In the genomic region with DNA sequence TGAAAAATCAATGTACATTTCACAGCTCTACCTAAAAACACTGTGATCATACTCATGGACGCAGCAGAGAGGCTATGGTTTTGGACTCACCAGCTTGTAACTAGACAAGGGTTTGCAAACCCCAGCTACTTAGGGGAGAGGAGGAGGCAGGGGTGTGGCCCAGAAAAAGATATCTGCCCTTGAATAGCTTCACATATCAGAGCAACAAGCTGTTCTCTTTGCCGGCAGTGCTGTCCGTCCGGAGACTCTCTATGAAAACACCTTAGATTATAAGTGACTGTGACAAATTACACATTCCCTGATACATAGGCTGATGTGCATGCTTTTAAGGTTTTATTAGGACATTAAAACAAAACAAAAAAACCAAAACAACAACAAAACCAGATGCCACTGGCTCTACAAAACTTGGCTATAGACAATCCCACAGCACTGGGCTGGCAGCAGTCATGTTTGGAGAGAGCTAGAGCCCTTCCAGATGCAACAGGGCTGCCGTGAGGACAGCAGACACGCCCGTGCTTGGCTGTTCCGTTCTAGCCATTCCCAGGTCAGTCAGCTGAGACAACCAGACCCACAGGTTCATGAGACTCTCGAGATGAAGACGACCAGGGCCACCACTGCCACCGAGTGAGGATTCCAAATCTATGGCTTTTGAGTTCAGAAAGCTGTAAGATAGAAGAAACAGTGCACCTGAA, we compare ENCODE assay signal across 10 mouse cellular contexts. TPM values are rescaled to one million over a fixed set of nuclear protein-coding genes. Genes with fewer than 3 reads are reported as not detected.
DNase-seq lines count a peak whose midpoint lies in the region; ATAC-seq and TF ChIP-seq lines count a peak whose summit lies in the region.
"Had no signal": no experiment of that assay in that cellular context is flagged by ENCODE, and none has a peak within 500 bp of the region (broad histone marks: within the 10 kb centered on the region; RNA-seq: fewer than 3 reads in every experiment).

No protein-coding gene starts in this region.

- H3K36me3 ChIP-seq in heart, embryonic 13.5 days: no peaks in the 10 kb centered on the region
- H3K36me3 ChIP-seq in liver, embryonic 13.5 days: peaks cover 58% of the 10 kb centered on the region
- H3K36me3 ChIP-seq: forebrain, embryonic 15.5 days; intestine, embryonic 15.5 days had no signal

- H3K4me2 ChIP-seq in heart, embryonic 13.5 days: peak overlapping the region; percentile 36
- peak overlapping the region; percentile 61 for H3K4me2 ChIP-seq in liver, embryonic 13.5 days
- H3K4me2 ChIP-seq: forebrain, embryonic 15.5 days; intestine, embryonic 15.5 days had no signal

- intact Hi-C loops in gastrocnemius, adult 2 months (cut with DNase I): no loop called here

- no peak for ATAC-seq in heart, embryonic 13.5 days (ENCODE audit: extremely low read depth, insufficient number of reproducible peaks, low FRiP score, low TSS enrichment)
- peak; percentile 71 for ATAC-seq in liver, embryonic 13.5 days (ENCODE audit: low read depth)
- ATAC-seq: forebrain, embryonic 15.5 days; intestine, embryonic 15.5 days had no signal

- peaks cover 91% of the 10 kb centered on the region for H3K4me1 ChIP-seq in heart, embryonic 13.5 days
- H3K4me1 ChIP-seq in liver, embryonic 13.5 days (replicated peaks): peaks cover 100% of the 10 kb centered on the region

- H3K27ac ChIP-seq in gastrocnemius, adult 2 months: peak overlapping the region; percentile 91
- peak overlapping the region; percentile 62 for H3K27ac ChIP-seq in heart, embryonic 13.5 days (replicated peaks)
- peak overlapping the region; percentile 99 for H3K27ac ChIP-seq in liver, embryonic 13.5 days
- H3K27ac ChIP-seq: forebrain, embryonic 15.5 days; intestine, embryonic 15.5 days had no signal

- no peaks in the 10 kb centered on the region for H3K9me3 ChIP-seq in heart, embryonic 13.5 days
- no peaks in the 10 kb centered on the region for H3K9me3 ChIP-seq in liver, embryonic 13.5 days (replicated peaks)
- H3K9me3 ChIP-seq: forebrain, embryonic 15.5 days; intestine, embryonic 15.5 days had no signal

- no peak for TF ChIP-seq CTCF in gastrocnemius, adult 2 months (IDR thresholded peaks at IDR 0.05)

- peak; percentile 65 for DNase-seq in gastrocnemius, adult 2 months
- DNase-seq in gastrocnemius, postnatal 4 days (ENCODE audit: low spot score in 2 of 2): no peak
- DNase-seq in adipocyte (ENCODE audit: low spot score): peak; percentile 39
- DNase-seq in liver, embryonic 13.5 days: peak; percentile 74
- DNase-seq in layer of hippocampus, adult 11-12 months (ENCODE audit: low spot score): no peak
- no peak for DNase-seq in thymus, postnatal 36 days
- no peak for DNase-seq in Muller cell, postnatal 12 days (ENCODE audit: inconsistent ontology term)

- no peaks in the 10 kb centered on the region for H3K27me3 ChIP-seq in heart, embryonic 13.5 days (replicated peaks)
- H3K27me3 ChIP-seq in liver, embryonic 13.5 days: no peaks in the 10 kb centered on the region
- H3K27me3 ChIP-seq: forebrain, embryonic 15.5 days; intestine, embryonic 15.5 days had no signal

- 23% methylated on average over 11 of the region's 11 CpGs for WGBS in heart, embryonic 13.5 days
- WGBS in liver, embryonic 13.5 days (ENCODE audit: insufficient replicate concordance): 20% methylated on average over 11 of the region's 11 CpGs

- H3K9ac ChIP-seq in heart, embryonic 13.5 days: peak overlapping the region; percentile 38
- peak overlapping the region; percentile 76 for H3K9ac ChIP-seq in liver, embryonic 13.5 days
- H3K9ac ChIP-seq: forebrain, embryonic 15.5 days; intestine, embryonic 15.5 days had no signal

- peak overlapping the region; percentile 23 for H3K4me3 ChIP-seq in gastrocnemius, adult 2 months
- H3K4me3 ChIP-seq in heart, embryonic 13.5 days: peak overlapping the region; percentile 6; the same call in 1 of the 2 replicates
- peak overlapping the region; percentile 39 for H3K4me3 ChIP-seq in liver, embryonic 13.5 days (replicated peaks)
- H3K4me3 ChIP-seq: forebrain, embryonic 15.5 days; intestine, embryonic 15.5 days had no signal

RNA-seq across cellular contexts. Expression of a gene that starts 29.3 kb away (rescaled TPM):
- total RNA-seq in gastrocnemius, adult 2 months (2021): 10 to 100 TPM; 25.7 to 40.5 TPM
- total RNA-seq in gastrocnemius, postnatal 4 days (2021): 10 to 100 TPM; 43.8 to 46.4 TPM
- polyA plus RNA-seq in heart, embryonic 13.5 days (2015; fragmentation: Nextera tagmentation; extraction: Ambion mirVana): 4.4 and 4.8 TPM in 2 replicates
- 14.5 and 15.2 TPM in 2 replicates for polyA plus RNA-seq in liver, embryonic 13.5 days (2015; fragmentation: Nextera tagmentation; extraction: Ambion mirVana)

Comparison
In these comparisons a context has a peak if more than half of its experiments do, and no peak if none do; other contexts are left out.
1. DNase-seq: peak in gastrocnemius, adult 2 months (single experiment), adipocyte (single experiment) and liver, embryonic 13.5 days (single experiment); none in gastrocnemius, postnatal 4 days (0 of 2), layer of hippocampus, adult 11-12 months (single experiment), thymus, postnatal 36 days (0 of 2) and Muller cell, postnatal 12 days (single experiment).
2. Peak in every context shown above with its lines, with median percentiles within 50 percentile points of each other: H3K27ac ChIP-seq and H3K4me3 ChIP-seq.